Mouse (Mus musculus) spleen, postnatal 0 days (tissue): ENCODE results near the gene Lingo3. TPM values are rescaled to one million over a fixed set of nuclear protein-coding genes. Genes with fewer than 3 reads are reported as not detected.

Experiments
- microRNA counts: library from miRNA; unstranded; fragments of <30 nt; microRNA quantifications from one replicate; lab custom pipeline; 2015
- polyA plus RNA-seq: library from polyadenylated mRNA; unstranded; fragments of >200 nt; fragmentation: Nextera tagmentation; extraction: Ambion mirVana; gene quantifications from 2 replicates; pipeline ENCODE4 v1.2.1, GENCODE M21; 2015

The Lingo3 gene
- 0.24 TPM in 1 of 2 replicates, not detected in the other for polyA plus RNA-seq

GRCm38 (mm10) chr10:80843931-80844547, at the start of gene Lingo3:
TSS of gene Lingo3 (minus strand) at chr10:80844039.

GRCm38 (mm10) chr10:80871581-80871980, 27.7 kb upstream of the Lingo3 start, which contains the start of gene Tmprss9:
TSS of gene Tmprss9 (plus strand) at chr10:80871848.

GRCm38 (mm10) chr10:80854913-80855748, 11.3 kb upstream of the Lingo3 start, which contains the start of the genes Lsm7 and Sppl2b:
TSS of gene Lsm7 (minus strand) at chr10:80855209.
TSS of gene Sppl2b (plus strand) at chr10:80855275.

GRCm38 (mm10) chr10:80826151-80827062, 17.4 kb downstream of the Lingo3 start, which contains the start of gene Oaz1:
TSS of gene Oaz1 (plus strand) at chr10:80826656.

GRCm38 (mm10) chr10:80813366-80813765, 30.5 kb downstream of the Lingo3 start, which contains the start of gene Jsrp1:
TSS of gene Jsrp1 (minus strand) at chr10:80813498.

GRCm38 (mm10) chr10:80804916-80805315, 38.9 kb downstream of the Lingo3 start, which contains the start of gene Amh:
TSS of gene Amh (plus strand) at chr10:80805243.

GRCm38 (mm10) chr10:80798150-80799006, 45.5 kb downstream of the Lingo3 start, which contains the start of the genes Sf3a2 and Plekhj1:
TSS of gene Sf3a2 (plus strand) at chr10:80798198.
TSS of gene Plekhj1 (minus strand) at chr10:80798626.

MicroRNAs encoded within 50 kb of the gene (microRNA counts, 519-probe panel; counts per million panel counts)
- microRNA mmu-miR-1982 (lab: Ali Mortazavi, UCI): 88.3 counts per million

Other genes with a start within 250 kb of the Lingo3 start
- gene Scamp4, start 241.2 kb downstream of the Lingo3 start, polyA plus RNA-seq: 39.0 and 42.3 TPM in 2 replicates
- gene Adat3, start 241.2 kb downstream of the Lingo3 start, polyA plus RNA-seq: 5.7 and 6.3 TPM in 2 replicates
- gene Gm49322, start 238.0 kb downstream of the Lingo3 start, polyA plus RNA-seq: 0.82 and 1.6 TPM in 2 replicates
- 67.7 and 75.0 TPM in 2 replicates for gene Csnk1g2, start 221.2 kb downstream of the Lingo3 start, polyA plus RNA-seq
- gene Btbd2, start 187.0 kb downstream of the Lingo3 start, polyA plus RNA-seq: 16.3 and 18.7 TPM in 2 replicates
- gene Mknk2, start 165.9 kb downstream of the Lingo3 start, polyA plus RNA-seq: 108 and 112 TPM in 2 replicates
- gene Mob3a, start 142.1 kb downstream of the Lingo3 start, polyA plus RNA-seq: 27.5 and 34.4 TPM in 2 replicates
- 12.1 and 16.9 TPM in 2 replicates for gene Izumo4, start 141.9 kb downstream of the Lingo3 start, polyA plus RNA-seq
- gene Ap3d1, start 101.8 kb downstream of the Lingo3 start, polyA plus RNA-seq: 24.1 and 30.9 TPM in 2 replicates
- 10.4 and 11.4 TPM in 2 replicates for gene Dot1l, start 88.8 kb downstream of the Lingo3 start, polyA plus RNA-seq
- gene Sf3a2, start 45.8 kb downstream of the Lingo3 start, polyA plus RNA-seq: 43.1 and 44.2 TPM in 2 replicates
- 91.0 and 101 TPM in 2 replicates for gene Plekhj1, start 45.4 kb downstream of the Lingo3 start, polyA plus RNA-seq
- 0.07 TPM in 1 of 2 replicates, not detected in the other for gene Amh, start 38.8 kb downstream of the Lingo3 start, polyA plus RNA-seq
- gene Jsrp1, start 30.5 kb downstream of the Lingo3 start, polyA plus RNA-seq: 0.13 and 0.29 TPM in 2 replicates
- 1,694 and 1,746 TPM in 2 replicates for gene Oaz1, start 17.4 kb downstream of the Lingo3 start, polyA plus RNA-seq
- 245 and 270 TPM in 2 replicates for gene Lsm7, start 11.2 kb upstream of the Lingo3 start, polyA plus RNA-seq
- 70.4 and 75.6 TPM in 2 replicates for gene Sppl2b, start 11.2 kb upstream of the Lingo3 start, polyA plus RNA-seq
- 0.08 TPM in 1 of 2 replicates, not detected in the other for gene Tmprss9, start 27.8 kb upstream of the Lingo3 start, polyA plus RNA-seq
- gene Timm13, start 56.9 kb upstream of the Lingo3 start, polyA plus RNA-seq: 233 and 235 TPM in 2 replicates
- 10.5 and 12.7 TPM in 2 replicates for gene Lmnb2, start 74.2 kb upstream of the Lingo3 start, polyA plus RNA-seq
- 10.3 and 11.5 TPM in 2 replicates for gene Gadd45b, start 86.0 kb upstream of the Lingo3 start, polyA plus RNA-seq
- gene Gng7, start 170.9 kb upstream of the Lingo3 start, polyA plus RNA-seq: 0.67 and 0.95 TPM in 2 replicates
- gene Diras1, start 181.6 kb upstream of the Lingo3 start, polyA plus RNA-seq: not detected in 2 replicates
- 5.5 and 7.1 TPM in 2 replicates for gene Slc39a3, start 193.4 kb upstream of the Lingo3 start, polyA plus RNA-seq
- 54.6 and 63.6 TPM in 2 replicates for gene Sgta, start 216.1 kb upstream of the Lingo3 start, polyA plus RNA-seq
- 19.3 and 20.4 TPM in 2 replicates for gene Thop1, start 226.0 kb upstream of the Lingo3 start, polyA plus RNA-seq